Mouse (Mus musculus): Measurements from ENCODE around the gene Ccdc6.

Ccdc6 gene

DNA sequence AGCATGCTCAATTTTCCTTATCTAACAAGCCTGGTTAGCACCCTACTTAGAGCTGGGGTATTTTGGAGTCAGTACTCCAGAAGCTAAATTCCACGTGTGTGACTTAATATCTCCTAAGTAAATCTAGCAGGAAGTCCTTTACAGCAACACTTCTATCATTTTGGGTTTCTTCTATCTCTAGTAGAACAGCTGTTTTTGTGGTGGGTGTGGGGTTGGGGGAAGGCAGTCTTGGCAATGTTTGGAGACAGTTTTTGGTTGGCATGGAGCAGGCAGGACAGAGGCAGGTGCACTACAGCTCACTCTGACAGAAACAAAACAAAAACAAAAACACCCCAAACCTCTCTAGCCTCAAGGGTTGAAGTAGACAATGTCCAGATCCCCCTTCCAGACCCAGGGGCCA, 3.1 kb upstream of the Ccdc6 start:
- in situ Hi-C loops (cut with MseI, MboI): no loop called here

DNA sequence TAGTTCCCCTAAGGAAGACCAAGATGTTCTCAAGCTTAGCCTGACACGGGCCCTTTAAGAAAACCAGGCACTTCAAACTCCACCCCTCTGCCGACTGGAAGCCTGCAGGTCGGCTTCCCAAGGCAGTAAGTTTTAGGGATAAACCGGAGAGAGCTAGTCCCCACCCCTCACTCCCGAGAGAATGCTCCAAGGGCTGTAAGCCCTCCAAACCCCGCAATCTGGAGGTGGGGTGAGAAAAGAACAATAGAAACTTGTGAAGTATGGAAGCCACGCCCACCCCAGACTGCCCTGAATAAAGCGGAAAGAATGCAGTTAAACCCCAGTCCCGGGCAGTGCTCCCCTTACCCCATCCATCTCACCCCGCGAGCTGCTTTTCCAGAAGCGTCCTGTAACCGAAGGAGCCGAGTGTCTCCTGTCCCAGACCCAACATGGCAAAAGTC, 1.9 kb upstream of the Ccdc6 start:
- in situ Hi-C loops (cut with MseI, MboI): no loop called here

DNA sequence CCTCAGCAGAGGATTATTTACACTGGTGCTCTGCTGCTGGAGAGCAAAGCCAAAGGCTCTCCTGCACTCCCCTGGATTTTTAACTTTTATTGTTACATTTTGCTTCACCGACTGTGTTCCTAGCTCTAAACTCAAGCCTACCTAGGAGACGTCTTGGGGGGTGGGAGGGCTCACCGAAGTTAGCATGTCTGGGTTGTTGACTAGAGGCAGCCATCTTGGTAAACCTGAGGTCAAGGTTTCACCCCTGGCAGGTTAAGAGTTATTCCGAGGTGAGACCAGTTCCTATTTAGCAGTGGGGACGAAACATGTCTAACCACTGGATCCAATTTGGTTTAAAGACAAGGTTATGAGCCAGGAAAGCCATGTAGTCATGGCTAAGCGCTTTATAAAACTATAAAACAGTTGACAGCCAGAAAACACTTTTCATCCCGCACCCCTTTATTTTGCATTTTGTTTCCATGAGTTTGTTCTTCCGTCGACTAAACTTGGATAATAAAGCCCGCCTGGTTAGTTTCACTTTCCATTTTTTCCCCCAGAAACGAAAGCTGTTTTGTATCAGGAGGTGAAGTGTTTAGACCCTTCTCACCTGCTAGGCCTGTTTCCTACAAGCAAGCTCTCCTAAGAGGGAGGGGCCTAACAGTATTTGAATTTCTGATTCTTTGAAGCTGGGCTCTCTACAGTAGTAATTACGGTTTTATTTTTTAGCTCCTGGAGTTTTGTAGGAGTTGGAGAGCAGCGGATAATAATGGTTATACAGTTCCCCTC, 1.2 kb upstream of the Ccdc6 start:
- in situ Hi-C loops (cut with MseI, MboI): no loop called here

DNA sequence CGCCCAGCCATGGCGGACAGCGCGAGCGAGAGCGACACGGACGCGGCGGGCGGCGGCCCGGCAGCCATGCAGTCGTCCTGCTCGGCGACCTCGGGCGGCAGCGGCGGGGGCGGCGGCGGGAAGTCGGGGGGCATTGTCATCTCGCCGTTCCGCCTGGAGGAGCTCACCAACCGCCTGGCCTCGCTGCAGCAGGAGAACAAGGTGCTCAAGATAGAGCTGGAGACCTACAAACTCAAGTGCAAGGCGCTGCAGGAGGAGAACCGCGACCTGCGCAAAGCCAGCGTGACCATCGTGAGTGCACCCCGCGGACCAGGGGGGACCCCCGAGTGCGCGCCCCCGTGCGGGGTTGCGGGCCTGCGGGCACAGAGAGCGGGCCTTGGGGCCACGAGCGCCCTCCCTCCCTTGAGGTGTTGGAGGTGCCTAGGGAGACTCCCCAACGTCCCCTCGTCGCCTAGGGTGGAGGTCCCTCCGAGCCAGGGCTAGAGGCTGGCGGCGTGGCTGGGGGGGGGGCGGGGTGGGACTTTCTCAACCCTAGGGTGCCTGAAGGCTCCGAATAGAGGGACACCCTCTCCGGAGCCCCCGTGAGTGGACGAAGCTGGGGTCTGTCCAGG, 475 bp downstream of the Ccdc6 start:
- in situ Hi-C loops (cut with MseI, MboI): no loop called here

DNA sequence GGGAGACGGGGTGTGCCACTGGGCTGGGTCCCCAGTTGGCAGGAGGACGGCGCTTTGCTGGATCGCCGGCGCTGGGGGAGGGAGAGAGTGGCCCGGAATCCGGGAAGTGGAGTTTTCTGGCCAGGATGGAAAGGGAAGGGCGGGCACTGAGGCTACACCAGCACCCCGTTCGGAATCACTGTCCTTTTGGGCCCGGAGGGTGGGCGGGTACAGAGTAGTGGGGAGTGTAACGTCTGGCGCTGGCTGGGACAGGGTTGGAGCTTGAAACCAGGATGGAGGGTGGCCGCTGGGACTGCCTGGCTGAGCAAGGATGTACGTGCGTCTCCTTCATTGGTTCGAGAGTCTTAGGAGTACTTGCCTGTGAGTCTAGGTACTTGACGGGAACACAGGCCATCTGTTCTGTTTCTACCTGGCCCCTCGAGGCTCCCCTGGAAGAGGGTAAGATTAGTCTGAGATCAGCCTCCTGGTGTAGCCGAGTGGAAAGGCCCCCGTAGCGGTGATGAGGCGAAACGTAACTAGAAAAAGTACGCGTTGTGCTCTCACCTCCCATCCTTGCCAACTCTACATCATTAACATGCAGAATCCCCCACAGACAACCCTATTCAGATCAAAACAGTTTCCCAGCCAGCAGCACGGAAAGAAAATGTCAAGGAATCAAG, 1.1 kb downstream of the Ccdc6 start:
- in situ Hi-C loops (cut with MseI, MboI): no loop called here

DNA sequence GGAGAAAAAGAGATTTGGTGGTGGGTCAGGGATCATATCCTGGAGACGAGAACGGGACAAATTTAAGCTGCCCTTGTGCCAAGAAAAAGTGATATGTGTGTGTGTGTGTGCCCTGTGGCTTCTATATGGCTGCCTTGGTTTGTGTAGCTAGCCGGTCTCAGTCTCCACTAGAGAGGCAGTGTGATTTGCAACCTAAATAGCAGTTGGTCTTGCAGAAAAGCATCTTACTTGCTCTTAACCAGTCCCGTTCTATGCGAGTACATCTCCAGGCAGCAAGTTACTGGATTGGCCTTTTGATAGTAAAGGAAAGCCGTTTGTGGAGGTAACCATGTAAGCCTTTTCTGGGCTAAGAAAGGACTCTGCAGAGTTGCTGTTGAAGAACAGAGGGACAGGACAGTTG, 1.7 kb downstream of the Ccdc6 start:
- in situ Hi-C loops (cut with MseI, MboI): no loop called here

DNA sequence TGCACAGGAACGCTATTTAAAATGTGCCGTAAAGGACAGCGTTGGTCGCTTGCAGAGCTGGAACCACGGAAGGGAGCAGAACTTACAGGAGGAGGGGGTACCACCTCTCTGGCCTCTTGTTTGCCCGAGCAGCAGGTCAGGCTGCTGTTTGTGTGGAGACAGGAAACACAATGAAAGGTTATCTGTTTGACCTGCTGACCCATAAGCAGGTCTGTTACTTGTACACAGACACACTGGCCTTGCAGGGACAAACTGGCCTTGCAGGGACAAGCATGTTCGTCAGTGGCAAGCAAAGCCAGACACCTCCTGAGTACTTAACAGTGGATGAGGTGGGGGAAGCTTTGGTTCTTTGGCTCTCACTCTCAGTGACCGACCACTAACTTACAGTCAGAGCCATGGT, 2.1 kb downstream of the Ccdc6 start:
- in situ Hi-C loops (cut with MseI, MboI): no loop called here

DNA sequence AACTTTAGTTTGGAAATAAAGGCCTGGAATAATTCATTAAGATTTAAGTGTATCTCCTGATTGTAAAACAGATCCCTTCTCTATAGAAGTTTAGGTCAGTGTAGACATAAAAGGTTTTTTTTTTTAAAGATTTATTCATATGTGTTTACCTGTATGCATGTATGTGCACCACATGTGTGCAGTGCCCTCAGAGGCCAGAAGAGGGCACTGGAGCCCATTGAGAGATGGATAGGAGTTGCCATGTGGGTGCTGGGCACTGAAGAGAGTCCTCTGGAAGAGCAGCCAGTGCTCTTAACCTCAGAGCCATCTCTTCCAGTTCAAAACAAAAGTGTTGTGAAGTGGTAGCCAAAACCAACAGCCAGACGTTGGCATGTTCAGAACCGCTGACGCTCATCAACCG, 5.2 kb downstream of the Ccdc6 start:
- in situ Hi-C loops (cut with MseI, MboI): no loop called here

DNA sequence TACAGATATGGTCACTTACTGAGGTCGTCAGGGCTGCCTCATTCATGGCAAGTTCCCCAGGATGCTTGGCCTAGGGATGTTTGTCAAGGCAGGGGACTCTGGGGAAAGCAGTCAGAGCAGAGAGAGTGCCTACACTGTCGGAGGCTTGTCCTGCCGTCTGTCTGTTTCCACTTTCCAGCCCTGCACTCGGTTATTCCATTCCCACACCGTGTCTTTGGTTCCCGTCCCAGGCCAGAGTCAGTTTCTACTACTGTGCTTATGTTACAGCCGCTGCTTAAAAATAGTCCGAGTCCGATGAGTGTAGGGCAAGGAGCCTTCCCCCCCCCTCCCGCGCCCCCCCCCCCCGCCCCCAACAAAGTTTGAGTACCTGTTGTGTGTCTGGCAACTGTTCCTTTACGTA, 11.1 kb downstream of the Ccdc6 start:
- in situ Hi-C loops (cut with MseI, MboI): no loop called here

DNA sequence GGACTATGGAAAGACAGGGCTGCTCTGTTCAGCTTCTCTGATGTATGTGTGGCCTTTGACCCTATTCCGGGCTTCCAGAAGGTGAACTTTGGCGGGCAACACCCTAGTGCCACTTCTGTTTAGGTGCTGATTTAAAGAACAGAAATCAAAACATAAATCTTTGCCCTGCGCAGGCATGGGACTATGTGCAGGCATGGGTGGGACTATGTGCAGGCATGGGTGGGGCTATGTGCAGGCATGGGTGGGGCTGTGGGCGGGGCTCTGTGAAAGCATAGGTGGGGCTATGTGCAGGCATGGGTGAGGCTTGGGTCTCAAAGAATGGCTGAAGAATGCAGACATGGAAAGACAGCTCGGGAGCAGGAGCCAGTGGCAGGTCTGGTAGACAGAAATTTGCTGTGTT, 13.1 kb downstream of the Ccdc6 start:
- in situ Hi-C loops (cut with MseI, MboI): no loop called here

DNA sequence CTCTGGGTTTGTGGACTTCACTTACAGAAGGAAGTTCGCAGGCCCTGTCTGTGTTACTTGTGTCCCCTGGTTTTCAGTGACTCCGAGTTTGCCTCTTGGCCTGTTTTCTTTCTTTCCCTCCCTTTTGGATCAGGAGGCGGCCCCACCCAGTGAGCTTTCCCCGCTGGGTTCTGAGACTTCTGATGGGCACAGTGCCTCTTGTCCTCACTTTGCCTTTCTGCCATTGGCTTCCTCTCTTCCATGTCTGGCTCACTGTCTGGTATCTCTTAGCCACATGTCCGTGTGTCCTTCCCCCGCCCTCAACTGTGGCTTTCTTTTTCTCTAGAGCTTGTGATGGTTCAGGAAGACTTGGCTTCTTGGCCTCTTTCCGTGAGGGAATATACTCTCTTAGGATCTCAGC, 13.9 kb downstream of the Ccdc6 start:
- in situ Hi-C loops (cut with MseI, MboI): no loop called here

DNA sequence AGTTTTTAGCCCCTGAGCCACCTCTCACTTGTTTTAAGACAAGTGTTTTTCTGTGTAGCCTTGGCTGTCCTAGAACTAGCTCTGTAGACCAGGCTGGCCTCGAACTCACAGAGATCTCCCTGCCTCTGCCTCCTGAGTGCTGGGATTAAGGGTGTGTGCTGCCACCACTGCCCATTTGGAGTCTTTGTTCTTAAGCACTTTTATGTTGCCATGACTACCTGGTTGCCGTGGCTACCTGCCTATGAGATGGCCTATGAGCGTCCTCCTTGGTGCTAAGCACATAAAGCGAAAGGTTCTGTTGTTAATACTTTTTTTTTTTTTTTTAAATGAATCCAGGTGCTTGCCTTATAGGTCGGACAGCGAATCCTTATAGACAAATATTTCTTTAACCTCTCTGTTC, 14.7 kb downstream of the Ccdc6 start:
- in situ Hi-C loops (cut with MseI, MboI): no loop called here

DNA sequence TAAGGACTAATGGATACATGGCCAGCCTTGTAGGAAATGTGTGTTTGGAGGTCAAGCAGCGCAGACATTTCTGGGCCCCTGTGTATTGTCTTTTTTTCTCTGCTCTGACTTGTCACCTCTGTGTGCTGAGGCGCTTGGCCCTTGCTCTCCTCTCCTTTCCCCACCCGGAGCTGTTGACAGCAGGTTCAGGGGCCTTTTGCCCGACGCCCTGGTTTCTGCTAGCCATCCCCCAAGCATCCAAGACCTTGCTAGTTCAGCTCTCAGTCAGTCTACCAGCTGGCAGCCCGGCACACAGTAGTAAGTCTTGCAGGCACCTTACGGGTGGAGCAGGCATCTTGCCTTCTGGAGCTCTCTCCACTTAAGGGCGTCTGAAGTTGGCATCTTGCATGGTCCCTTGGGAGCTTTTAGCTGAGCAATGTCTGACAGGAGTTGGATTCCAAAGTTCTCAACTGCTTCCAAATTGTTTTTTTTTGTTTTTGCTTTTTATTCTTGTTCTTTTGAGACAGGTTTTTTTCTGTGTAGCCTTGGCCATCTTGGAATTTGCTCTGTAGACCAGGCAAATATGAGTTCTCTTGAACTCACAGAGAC, 17.2 kb downstream of the Ccdc6 start:
- in situ Hi-C loops (cut with MseI, MboI): no loop called here

DNA sequence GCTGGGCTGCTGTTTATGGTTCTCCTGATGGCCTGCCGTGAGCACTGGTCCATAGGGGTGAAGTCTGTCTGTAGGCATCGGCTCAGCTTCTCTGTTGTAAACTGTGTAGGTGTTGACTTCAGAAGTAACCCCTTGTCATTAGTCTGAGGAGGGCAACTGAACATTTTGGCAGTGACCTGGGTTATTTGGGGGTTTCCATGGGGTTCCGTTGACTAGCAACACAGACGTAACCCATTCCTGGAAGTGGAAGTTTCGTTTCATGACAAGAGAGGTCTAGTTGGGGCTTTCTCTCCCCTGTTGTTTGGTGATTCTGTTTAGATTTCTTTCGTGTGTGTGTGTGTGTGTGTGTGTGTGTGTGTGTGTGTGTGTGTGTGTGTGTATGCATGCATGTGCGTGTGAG, 19.5 kb downstream of the Ccdc6 start:
- in situ Hi-C loops (cut with MseI, MboI): no loop called here

DNA sequence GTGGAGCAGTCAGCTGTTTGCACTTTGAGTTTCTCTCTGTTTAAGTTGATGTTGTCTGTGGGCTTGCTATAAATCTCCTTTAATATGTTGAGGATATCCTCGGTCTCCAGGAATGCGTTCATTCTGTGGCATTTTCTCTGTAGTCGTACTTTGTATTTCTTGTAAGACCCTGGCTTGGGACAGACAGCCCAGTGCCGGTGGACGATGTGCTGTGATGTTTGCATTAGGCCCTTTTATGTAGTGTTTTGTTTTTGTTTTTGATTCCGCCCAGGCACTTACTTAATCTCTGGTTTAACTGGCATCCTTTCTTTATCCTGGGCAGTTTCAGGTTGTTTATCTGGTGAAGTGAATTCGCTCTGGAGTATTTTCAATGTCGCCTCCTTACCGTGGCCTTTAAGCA, 22.5 kb downstream of the Ccdc6 start:
- in situ Hi-C loops (cut with MseI, MboI): no loop called here

DNA sequence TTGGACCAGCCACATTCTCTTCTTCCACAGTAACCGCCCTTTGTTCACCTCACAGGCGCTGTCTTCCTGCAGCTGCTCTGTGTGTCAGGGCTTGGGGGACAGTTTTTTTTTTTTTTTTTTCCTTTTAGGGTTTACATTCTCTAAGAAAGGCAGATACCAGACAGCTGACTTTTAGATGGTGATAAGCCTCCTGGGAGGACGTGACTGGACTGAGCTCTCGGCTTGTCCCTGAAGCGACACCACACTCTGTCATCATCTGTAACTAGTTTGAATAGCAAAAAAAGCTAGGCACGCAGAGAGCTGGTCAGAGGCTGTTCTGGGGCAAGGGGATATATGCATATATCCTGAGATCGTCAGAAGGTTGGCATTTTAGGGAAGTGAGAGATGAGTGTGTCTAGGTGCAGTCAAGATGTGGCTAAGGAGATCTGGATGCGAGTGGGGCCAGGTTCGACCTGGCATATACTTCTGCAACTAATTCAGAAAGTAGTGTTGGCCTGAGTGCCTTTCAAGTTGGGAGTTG, 23.0 kb downstream of the Ccdc6 start:
- in situ Hi-C loops (cut with MseI, MboI): no loop called here

DNA sequence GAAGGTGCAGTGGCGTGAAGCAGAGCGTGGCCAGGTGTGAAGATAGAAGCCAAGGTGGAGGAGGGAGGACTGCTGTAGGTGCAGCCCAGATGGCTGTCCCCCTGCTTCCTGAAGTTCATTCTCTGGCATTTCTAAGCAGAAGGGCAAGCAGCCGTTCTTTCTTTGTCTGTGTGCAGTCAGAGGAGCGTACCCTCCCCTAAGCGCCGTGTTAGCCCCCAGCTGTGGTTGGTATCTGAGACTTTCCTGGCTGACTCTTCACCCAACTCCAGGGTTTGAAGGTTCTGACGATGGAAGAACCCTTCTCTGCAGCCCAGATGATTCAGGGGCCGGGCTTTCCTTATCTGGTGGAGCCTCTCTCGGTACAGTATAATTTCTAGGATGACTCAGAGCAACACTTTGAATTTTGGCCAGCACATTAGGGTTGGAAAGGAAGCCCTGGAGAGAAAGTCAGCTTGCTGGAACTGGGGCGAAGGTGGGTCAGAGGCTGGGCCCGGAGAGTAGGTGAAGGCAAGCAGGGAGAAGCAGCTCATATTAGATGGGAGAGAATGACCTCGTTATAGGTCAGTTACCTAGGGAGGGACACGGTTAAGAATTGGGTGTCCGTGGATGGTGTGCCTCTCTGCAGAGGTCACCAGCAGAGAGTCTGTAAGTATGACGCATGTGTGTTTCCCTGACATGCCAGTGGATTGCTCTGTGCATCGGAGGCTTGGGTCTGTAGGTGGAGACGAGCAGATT, 23.9 kb downstream of the Ccdc6 start:
- in situ Hi-C loops (cut with MseI, MboI): no loop called here

DNA sequence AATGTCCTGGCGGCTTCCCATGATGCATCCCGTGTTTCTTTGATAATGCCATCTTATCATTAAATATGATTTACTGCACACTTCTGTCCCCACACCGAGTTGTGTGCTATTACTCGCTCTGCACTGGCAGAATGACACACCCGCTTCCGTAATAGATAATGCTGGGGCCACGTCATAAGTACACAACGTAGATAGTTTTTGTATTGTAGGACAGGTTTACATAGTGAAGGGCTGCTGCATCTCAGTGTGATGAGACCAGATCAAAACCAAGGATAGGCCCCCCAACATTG, 24.4 kb downstream of the Ccdc6 start:
- in situ Hi-C loops (cut with MseI, MboI): no loop called here

DNA sequence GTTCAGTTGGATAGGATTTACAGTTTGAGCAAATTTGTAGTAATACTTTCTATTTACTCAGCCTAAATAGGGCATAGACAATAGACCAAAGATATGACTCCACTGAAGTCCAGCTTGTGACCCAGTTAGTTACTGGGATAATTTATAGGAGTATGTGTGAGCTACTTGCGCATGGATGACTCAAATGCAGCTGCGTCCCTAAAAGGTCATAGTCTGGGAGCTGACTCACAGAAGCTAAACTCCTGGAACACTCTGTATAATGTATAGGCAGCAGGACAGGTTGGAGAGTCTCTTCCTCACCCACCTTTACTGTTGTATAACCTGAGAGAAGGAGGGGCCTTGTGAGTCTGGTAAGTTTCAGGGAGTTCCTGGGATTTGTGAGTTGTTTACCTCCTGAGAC, 26.5 kb downstream of the Ccdc6 start:
- in situ Hi-C loops (cut with MseI, MboI): no loop called here

DNA sequence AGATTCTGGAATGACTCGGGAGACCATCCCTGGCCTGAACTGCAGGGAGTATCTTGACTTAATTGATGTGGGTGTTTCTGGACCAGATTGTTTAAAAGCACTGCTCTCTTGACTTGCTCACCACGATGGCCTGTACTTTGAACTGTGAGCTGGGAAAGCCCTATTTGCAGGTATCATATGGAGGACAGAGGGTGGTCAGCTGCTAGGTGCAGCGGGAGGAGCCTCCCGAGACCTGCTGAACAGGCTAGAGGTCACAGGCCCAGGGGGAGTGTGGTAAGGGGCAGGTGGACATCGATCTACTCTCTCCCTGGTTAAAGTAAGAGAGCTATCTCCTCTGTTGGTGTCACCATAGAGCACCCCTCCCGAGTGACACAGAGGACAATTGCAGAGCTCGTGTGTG, 28.6 kb downstream of the Ccdc6 start:
- in situ Hi-C loops (cut with MseI, MboI): no loop called here

DNA sequence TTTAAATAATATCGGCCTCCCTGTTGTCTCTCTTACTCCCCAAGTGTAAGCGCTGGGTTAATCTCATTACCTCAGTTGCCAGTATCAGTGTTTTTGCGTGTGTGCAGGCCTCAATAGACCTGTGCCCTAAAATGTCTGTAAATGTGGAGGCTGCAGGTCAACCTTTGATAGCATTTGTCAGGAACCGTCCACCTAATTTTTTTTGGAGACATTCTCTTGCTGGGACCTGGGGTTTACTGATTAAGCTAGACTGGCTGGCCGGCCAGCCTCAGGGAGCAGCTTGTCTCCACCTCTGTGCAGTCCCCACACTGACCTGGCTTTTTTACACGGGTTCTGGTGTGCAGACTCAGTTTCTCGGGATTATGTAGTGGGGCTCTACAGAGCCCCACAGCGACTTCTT, 30.4 kb downstream of the Ccdc6 start:
- in situ Hi-C loops (cut with MseI, MboI): no loop called here

DNA sequence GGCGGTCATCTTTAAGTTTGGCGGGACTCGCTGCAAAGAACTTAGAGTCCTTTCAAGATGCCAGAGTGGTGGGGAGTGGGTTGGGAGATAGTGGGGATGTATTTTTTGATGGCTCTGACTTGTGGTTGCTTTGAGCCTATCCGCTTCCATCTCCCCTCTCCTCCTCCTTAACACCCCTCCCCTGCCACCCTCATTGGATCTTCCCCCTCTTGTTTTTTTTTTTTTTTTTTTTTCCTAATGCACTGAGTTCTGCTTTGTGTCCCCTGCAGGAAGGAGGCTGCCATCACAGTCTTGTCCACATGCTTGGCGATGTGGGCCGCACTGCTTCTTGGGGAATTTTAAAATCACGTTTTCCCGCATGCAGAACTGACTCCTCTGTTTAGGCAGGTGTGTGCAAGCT, 31.5 kb downstream of the Ccdc6 start:
- in situ Hi-C loops (cut with MseI, MboI): no loop called here
